Mouse (Mus musculus) hindbrain, embryonic 14.5 days (tissue): ENCODE measurements at regions not wholly inside any gene's neighbourhood (a gene's known extent, or its start where the extent isn't known, plus 50 kb on each side); places are given as distances from the start of the nearest gene placed in this dataset.

Experiments used
- ATAC-seq: fragments of 200-750 bp; cut with Nextera tagmentation; 2 replicates; pipeline ENCODE4 v1.8.0; 2017; ENCODE audit warnings: moderate number of reproducible peaks, mild to moderate bottlenecking, moderate TSS enrichment, moderate library complexity; ENCODE audit not compliant: low FRiP score
- DNase-seq: peaks from one replicate; pipeline ENCODE4 v3.0.0-alpha.2; 2015; ENCODE audit warnings: low spot score
- H3K27ac ChIP-seq: fragments of 300-500 bp; sonication (generic); 2 replicates; pipeline ENCODE4 v1.5.1; 2014; ENCODE audit warnings: mild to moderate bottlenecking, moderate library complexity
- H3K27me3 ChIP-seq: fragments of 300-500 bp; sonication (generic); 2 replicates; pipeline ENCODE4 v1.6.1; 2014; ENCODE audit warnings: mild to moderate bottlenecking, low read length, mixed read lengths; ENCODE audit not compliant: control insufficient read depth, insufficient read depth
- H3K36me3 ChIP-seq: fragments of 300-500 bp; sonication (generic); replicated peaks from 2 replicates; pipeline ENCODE4 v1.6.1; 2014; ENCODE audit not compliant: control insufficient read depth, insufficient read depth
- H3K4me1 ChIP-seq: fragments of 300-500 bp; sonication (generic); replicated peaks from 2 replicates; pipeline ENCODE4 v1.6.1; 2014; ENCODE audit warnings: antibody characterized with exemption, low read length, mixed read lengths; ENCODE audit not compliant: control insufficient read depth, insufficient read depth
- H3K4me2 ChIP-seq: fragments of 300-500 bp; sonication (generic); replicated peaks from 2 replicates; pipeline ENCODE4 v1.6.1; 2014; ENCODE audit warnings: mild to moderate bottlenecking, moderate library complexity
- H3K4me3 ChIP-seq: fragments of 300-500 bp; sonication (generic); replicated peaks from 2 replicates; pipeline ENCODE4 v1.5.1; 2014; ENCODE audit warnings: mild to moderate bottlenecking, low read length
- H3K9ac ChIP-seq: fragments of 300-500 bp; sonication (generic); 2 replicates; pipeline ENCODE4 v1.6.1; 2014
- H3K9me3 ChIP-seq: fragments of 300-500 bp; sonication (generic); 2 replicates; pipeline ENCODE4 v1.6.1; 2016; ENCODE audit warnings: low read length; ENCODE audit not compliant: control insufficient read depth
- WGBS: fragments of 180-500 bp; shearing (Covaris S2); extraction: QIAGEN DNeasy Blood & Tissue Kit; methylation state at CpG from one replicate; pipeline ENCODE4 v1.1.7; 2014; 5-methylcytosine and 5-hydroxymethylcytosine counted together

GRCm38 (mm10) chr9:51476511-51477056 is 147.9 kb upstream of the 1810046K07Rik start:
- Histone ChIP-seq H3K27me3 (no peaks in the 10 kb centered on the region), H3K4me3 (no peak overlapping the region), H3K4me1 (no peaks in the 10 kb centered on the region), H3K36me3 (no peaks in the 10 kb centered on the region), H3K9ac (no peak overlapping the region), H3K9me3 (no peaks in the 10 kb centered on the region), H3K4me2 (no peak overlapping the region), H3K27ac (no peak overlapping the region)
- no peak for ATAC-seq
- WGBS, result 79% methylated on average over 3 of the region's 3 CpGs
- DNase-seq, result no peak

- ATAC-seq, result no peak
- 61% methylated on average over 3 of the region's 3 CpGs for WGBS
- no peak for DNase-seq
- H3K4me1 ChIP-seq, result no peaks in the 10 kb centered on the region
- H3K36me3 ChIP-seq, result no peaks in the 10 kb centered on the region
- H3K27ac ChIP-seq, result no peak overlapping the region
- H3K27me3 ChIP-seq, result no peaks in the 10 kb centered on the region
- H3K4me3 ChIP-seq, result no peak overlapping the region
- H3K4me2 ChIP-seq, result no peak overlapping the region
- 0 out of 2 replicates have a peak, but pooled peaks cover 2% of the 10 kb centered on the region for H3K9me3 ChIP-seq
- H3K9ac ChIP-seq, result no peak overlapping the region
These were observed 159.1 kb upstream of the 1810046K07Rik start for GRCm38 (mm10) chr9:51487840-51488239.

- Histone ChIP-seq H3K27me3 (no peaks in the 10 kb centered on the region), H3K9ac (no peak overlapping the region), H3K4me1 (no peaks in the 10 kb centered on the region), H3K9me3 (no peaks in the 10 kb centered on the region), H3K4me3 (no peak overlapping the region), H3K36me3 (no peaks in the 10 kb centered on the region), H3K4me2 (no peak overlapping the region), H3K27ac (no peak overlapping the region)
- DNase-seq, result no peak
- ATAC-seq, result no peak
- WGBS, result 87% methylated on average over 3 of the region's 3 CpGs
These were observed 178.7 kb upstream of the 1810046K07Rik start for GRCm38 (mm10) chr9:51507265-51507913.

- no peak for DNase-seq
These were observed 188.9 kb upstream of the 1810046K07Rik start for GRCm38 (mm10) chr9:51517643-51518042.

GRCm38 (mm10) chr9:51518376-51518775 is 189.7 kb upstream of the 1810046K07Rik start:
- no peaks in the 10 kb centered on the region for H3K9me3 ChIP-seq
- DNase-seq (no peak), ATAC-seq (no peak)
- H3K36me3 ChIP-seq, result no peaks in the 10 kb centered on the region
- WGBS, result 77% methylated on average over 4 of the region's 4 CpGs
- H3K4me1 ChIP-seq, result no peaks in the 10 kb centered on the region
- H3K4me3 ChIP-seq, result no peak overlapping the region
- H3K27me3 ChIP-seq, result no peaks in the 10 kb centered on the region
- H3K4me2 ChIP-seq, result no peak overlapping the region
- H3K27ac ChIP-seq, result no peak overlapping the region
- H3K9ac ChIP-seq, result no peak overlapping the region

More at GRCm38 (mm10) chr9:51517643-51518042, 188.9 kb upstream of the 1810046K07Rik start:
- Histone ChIP-seq H3K27ac (no peak overlapping the region), H3K4me2 (no peak overlapping the region), H3K36me3 (no peaks in the 10 kb centered on the region), H3K4me3 (no peak overlapping the region), H3K4me1 (no peaks in the 10 kb centered on the region), H3K27me3 (no peaks in the 10 kb centered on the region), H3K9ac (no peak overlapping the region), H3K9me3 (no peaks in the 10 kb centered on the region)
- WGBS, result 82% methylated on average over 2 of the region's 2 CpGs
- no peak for ATAC-seq

GRCm38 (mm10) chr9:51523471-51523870 is 194.8 kb upstream of the 1810046K07Rik start:
- no peak overlapping the region for H3K9ac ChIP-seq
- no peak overlapping the region for H3K4me2 ChIP-seq
- H3K9me3 ChIP-seq, result no peaks in the 10 kb centered on the region
- H3K27me3 ChIP-seq, result no peaks in the 10 kb centered on the region
- no peak overlapping the region for H3K27ac ChIP-seq
- H3K36me3 ChIP-seq, result no peaks in the 10 kb centered on the region
- H3K4me3 ChIP-seq, result no peak overlapping the region
- DNase-seq, result no peak
- H3K4me1 ChIP-seq, result no peaks in the 10 kb centered on the region
- ATAC-seq, result no peak

GRCm38 (mm10) chr9:51525906-51526305 is 197.2 kb upstream of the 1810046K07Rik start:
- Histone ChIP-seq H3K9me3 (no peaks in the 10 kb centered on the region), H3K36me3 (no peaks in the 10 kb centered on the region), H3K27me3 (no peaks in the 10 kb centered on the region), H3K4me3 (no peak overlapping the region), H3K4me2 (no peak overlapping the region), H3K9ac (no peak overlapping the region), H3K4me1 (no peaks in the 10 kb centered on the region), H3K27ac (no peak overlapping the region)
- WGBS, result 91% methylated on average over 4 of the region's 4 CpGs
- no peak for DNase-seq
- ATAC-seq, result no peak

- Histone ChIP-seq H3K4me2 (no peak overlapping the region), H3K27me3 (no peaks in the 10 kb centered on the region), H3K36me3 (no peaks in the 10 kb centered on the region), H3K4me3 (no peak overlapping the region), H3K9me3 (no peaks in the 10 kb centered on the region), H3K9ac (no peak overlapping the region), H3K27ac (no peak overlapping the region), H3K4me1 (no peaks in the 10 kb centered on the region)
- no peak for DNase-seq
- WGBS, result 75% methylated on average over 2 of the region's 2 CpGs
- no peak for ATAC-seq
These were observed 210.2 kb upstream of the 1810046K07Rik start for GRCm38 (mm10) chr9:51538894-51539293.

GRCm38 (mm10) chr9:51541940-51542339 is 213.2 kb upstream of the 1810046K07Rik start:
- H3K9ac ChIP-seq, result no peak overlapping the region
- WGBS, result 95% methylated on average over 3 of the region's 3 CpGs
- no peaks in the 10 kb centered on the region for H3K27me3 ChIP-seq
- H3K4me2 ChIP-seq, result no peak overlapping the region
- no peaks in the 10 kb centered on the region for H3K4me1 ChIP-seq
- H3K9me3 ChIP-seq, result no peaks in the 10 kb centered on the region
- no peak for DNase-seq
- no peak for ATAC-seq
- no peak overlapping the region for H3K27ac ChIP-seq
- no peak overlapping the region for H3K4me3 ChIP-seq
- no peaks in the 10 kb centered on the region for H3K36me3 ChIP-seq

- Histone ChIP-seq H3K4me1 (no peaks in the 10 kb centered on the region), H3K36me3 (no peaks in the 10 kb centered on the region), H3K4me3 (no peak overlapping the region), H3K9me3 (no peaks in the 10 kb centered on the region), H3K27ac (no peak overlapping the region), H3K9ac (no peak overlapping the region), H3K4me2 (no peak overlapping the region), H3K27me3 (no peaks in the 10 kb centered on the region)
- 82% methylated on average over 5 of the region's 5 CpGs for WGBS
- ATAC-seq (no peak), DNase-seq (no peak)
These were observed 193.1 kb upstream of the Arhgap20 start for GRCm38 (mm10) chr9:51572040-51572439.
